Mouse (Mus musculus) cerebellum, postnatal 10 days (tissue): ENCODE results near the gene Gm382.
A peak's percentile ranks its signal among the peaks of the same experiment; 100 is the strongest.

Source experiments
- DNase-seq, 2 experiments: peaks; one replicate each; pipeline ENCODE4 v3.0.0; 2021; ENCODE audit warnings: mixed read lengths in 2 of 2

Gene Gm382

DNA sequence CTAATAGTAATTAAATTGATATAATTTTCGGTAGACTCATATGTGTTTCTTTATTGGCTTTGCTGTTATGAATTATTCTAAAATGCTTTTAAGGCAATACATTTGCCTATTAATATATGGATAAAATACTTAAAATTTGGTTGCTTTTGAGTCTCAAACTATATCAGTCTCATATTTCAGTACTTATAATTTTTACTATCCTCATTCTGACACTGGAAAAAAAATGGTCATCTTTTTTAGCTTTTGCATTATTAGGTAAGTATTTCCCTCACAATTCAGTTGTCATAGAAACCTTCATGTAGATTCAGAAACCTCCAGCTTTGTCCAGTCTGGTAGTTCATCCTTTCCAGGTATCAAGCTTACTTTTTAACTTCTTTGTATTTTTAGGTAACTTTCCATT lies at the start of gene Gm382:
Gene Gm382, plus strand, starts transcription at position 301 of the 400 bp plus-strand sequence.
- DNase-seq, result no peak

DNA sequence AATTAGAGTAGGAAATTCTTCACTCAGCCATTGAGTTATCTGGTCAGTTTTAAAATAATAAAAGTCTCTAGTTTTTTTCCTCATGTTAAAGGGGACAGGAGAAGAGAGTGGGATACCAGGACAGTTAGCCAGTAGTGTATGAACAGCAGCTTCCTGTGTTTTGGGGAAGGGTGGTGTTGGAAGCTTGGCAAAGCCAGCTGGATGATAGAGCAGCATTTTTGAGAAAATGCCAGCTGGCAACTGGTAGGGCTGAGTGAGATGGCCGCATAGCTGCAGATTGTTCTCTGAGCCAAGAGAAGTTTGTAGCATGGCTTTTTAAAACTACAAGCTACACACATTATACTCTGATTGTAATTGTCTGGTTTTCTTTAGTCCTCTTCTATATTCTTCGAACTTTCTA lies 30.4 kb downstream of the Gm382 start:
- DNase-seq, result peak; percentile 2 to 4

DNA sequence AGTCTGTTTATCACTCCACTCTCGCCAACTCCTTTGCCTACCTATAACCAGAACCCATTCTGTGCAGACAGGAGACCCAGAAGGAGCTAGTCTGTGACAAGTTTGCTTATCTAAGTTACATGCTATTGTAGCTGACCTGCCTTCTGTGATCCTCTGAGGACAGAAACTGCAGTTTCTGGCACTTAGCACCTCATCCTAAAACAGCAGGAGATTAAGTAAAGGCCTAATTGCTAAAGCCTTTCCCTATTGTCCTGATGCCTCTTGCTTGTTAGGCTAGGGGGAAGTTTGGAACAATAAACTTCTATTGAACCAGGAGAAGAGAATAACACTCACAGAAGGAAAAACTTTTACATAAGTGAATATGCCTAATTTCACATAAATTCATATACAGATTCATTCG lies 51.5 kb downstream of the Gm382 start:
- no peak for DNase-seq

DNA sequence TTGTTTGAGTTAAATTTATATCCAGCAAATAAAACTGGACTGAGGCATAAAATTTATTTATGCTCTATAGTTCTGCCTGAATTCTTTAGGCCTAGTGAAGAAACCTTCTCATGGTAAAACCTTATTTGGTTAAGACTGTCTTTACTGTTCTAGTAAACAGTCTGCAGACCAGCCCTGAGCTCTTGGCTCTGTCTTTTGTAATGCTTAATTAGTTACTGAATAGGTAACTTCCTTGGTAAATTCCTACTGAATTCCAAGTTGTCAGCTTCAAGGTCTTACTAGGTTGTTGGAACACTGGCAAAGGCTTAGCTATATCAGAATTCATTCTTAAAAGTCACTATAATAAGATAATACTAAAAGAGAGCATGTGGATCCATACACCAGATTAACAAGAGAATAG lies 53.3 kb downstream of the Gm382 start:
- DNase-seq, result no peak

DNA sequence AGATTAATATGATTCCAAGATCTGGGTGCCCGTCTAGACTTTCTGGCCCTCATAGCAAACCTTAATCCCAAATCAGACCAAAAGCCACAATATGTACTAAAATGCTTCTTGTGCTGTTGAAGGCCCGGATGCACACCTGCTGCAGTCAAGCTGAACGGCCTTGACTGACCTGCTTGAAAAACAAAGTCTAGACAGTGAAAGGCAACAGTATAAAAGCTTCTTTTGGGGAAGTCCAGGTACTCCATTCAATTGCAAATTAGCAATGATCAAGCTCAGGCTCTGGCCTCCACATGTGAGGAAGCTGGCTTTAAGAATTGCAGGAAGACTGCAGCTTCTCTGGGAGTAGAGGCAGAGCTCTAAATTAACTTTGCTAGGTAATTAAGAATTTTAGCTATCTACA lies 54.2 kb downstream of the Gm382 start:
- DNase-seq, result no peak

DNA sequence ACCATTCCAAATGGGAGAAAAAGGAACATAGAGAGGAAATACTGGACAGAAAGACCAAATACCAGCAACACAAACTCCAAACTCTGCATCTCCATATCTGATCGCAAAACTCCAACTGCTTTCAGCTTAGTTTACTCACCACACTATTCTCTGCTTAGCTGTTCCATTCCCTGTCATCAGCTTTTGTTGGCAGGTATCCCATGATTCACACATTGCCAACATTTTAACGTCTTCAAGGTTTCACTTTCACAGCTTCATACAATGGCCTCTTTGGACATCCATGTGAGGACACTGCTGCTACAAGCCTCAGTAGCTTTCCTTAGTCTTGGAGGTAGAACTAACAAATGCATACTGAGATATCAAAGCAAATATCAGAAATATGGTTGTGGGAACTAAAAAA lies 64.6 kb downstream of the Gm382 start:
- no peak for DNase-seq
